Mouse (Mus musculus) frontal cortex, postnatal 25 days (tissue): ENCODE data around the gene Olfr1214.
"Not testable (repeated sequence)": the region's sequence is repeated elsewhere in the genome, so short reads cannot be mapped to it uniquely, and the experiment has no call there.

ENCODE experiments used
- DNase-seq, 2 experiments: peaks; one replicate each; pipeline ENCODE4 v3.0.0; 2022; ENCODE audit warnings: low spot score in 2 of 2

Gene Olfr1214

DNA sequence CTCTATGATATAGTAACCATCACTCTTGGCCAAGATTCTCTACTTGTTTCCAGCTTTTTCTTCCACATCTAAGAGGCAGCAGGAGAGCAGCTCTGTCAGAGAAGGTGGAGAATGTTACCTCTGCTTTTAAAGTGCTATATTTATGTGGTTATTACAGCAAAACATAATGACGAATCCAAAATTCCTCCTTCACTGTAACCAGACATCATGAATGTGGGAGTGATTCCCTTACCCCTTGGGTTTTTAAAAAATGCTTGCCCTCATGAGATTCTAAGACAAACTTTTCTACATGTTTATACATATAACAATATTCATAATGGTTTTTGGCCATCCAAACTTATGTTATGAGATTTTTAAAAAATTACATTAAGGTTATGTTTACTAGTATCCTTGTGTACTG is at the start of gene Olfr1214:
TSS of gene Olfr1214 (minus strand) at position 101 of the 400 bp plus-strand sequence.
- no peak for DNase-seq

DNA sequence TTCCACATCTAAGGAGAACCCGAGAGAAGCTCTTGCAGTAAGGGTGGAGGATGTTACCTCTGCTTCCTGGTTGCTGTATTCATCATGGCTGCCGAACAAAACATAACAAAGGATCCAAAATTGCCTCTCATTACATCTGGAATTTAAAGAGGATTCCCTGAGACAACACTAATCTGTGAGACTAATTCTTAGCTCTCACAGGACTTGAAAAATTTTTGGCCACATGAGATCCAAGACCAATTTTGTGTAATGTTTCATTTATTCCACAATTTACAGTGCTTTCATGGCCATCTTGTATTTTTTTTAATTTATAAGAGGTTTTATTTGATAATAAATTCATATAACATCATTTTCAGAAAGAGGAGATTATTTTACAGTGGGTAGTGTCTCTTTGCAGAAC is 39.5 kb upstream of the Olfr1214 start, which contains the start of gene Olfr1217:
TSS of gene Olfr1217 (minus strand) at position 101 of the 400 bp plus-strand sequence.
- no peak for DNase-seq

DNA sequence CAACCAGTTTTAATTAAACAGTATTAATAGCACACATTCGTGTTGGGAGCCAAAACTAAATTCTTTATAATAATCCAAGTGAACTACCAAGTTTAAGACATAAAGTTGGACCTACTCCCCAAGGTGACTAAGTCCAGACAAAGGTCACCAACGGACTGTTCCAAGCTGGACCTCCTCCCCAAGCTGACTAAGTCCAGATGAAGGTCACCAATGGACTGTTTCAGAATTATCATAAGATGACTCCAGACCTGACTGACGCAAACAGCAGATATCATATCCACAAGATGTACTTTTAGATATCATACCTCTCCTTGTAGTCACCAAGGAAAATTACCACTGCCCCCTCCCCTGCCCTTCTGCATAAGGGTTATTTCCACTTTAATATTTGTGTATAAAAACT is 29.0 kb upstream of the Olfr1214 start:
- not testable (repeated sequence) for DNase-seq

DNA sequence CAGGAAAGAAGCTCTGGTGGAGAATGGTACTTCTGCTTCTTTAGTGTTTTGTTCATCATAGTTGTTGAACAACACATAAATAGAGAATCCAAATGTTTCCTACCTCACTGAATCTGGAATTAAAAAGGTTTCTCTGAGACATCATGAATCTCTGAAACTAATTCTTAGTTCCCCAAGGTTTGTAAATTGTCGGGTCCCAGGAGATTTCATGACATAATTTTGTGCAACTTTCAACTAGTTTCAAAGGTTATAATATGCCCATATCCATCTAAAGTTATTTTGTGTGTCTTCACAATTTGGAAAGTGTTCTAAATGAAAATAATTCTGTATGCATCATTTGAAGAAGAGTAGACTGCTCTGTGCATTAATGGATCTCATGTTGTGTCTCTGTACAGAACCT is 25.8 kb upstream of the Olfr1214 start, which contains the start of gene Olfr1216:
TSS of gene Olfr1216 (minus strand) at position 101 of the 400 bp plus-strand sequence.
- DNase-seq: no peak

DNA sequence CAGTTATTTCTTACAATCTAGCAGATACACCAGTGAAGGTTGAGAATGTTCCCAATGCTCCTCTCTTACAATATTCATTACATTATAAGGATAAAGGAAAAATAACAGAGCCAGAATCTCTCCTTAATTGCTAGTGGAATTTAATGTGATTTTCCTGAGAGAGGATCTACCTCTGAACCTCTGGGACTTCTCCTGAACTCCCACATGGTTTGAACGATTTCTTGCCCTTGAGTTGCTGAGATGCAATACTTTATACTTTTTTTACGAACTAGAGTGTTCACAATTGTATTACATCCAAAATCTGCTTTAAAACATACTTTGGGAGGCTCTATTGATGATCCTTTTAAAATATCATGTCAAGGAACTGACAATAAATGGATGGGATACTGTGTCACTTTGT is 14.4 kb upstream of the Olfr1214 start, which contains the start of gene Olfr1215:
TSS of gene Olfr1215 (minus strand) at position 101 of the 400 bp plus-strand sequence.
- no peak for DNase-seq

DNA sequence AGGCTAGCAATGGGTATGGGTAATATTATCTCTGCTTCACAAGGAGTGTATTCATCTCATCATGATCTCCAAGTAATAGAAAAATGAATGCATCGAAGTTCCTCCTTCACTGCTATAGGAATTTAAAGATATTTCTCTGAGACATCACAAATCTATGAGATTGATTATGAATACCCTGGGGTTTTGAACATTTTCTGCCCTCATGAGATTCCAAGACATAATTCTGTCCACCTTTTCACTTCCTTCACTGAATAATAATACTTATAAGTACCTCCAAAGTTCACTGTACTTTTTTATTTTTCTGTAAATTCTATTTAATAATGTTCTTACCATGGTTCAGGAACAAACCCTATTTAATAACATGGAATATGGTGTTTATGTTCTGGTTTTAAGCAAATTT is 12.3 kb downstream of the Olfr1214 start, which contains the start of gene Gm13762:
TSS of gene Gm13762 (minus strand) at position 101 of the 400 bp plus-strand sequence.
- no peak for DNase-seq

DNA sequence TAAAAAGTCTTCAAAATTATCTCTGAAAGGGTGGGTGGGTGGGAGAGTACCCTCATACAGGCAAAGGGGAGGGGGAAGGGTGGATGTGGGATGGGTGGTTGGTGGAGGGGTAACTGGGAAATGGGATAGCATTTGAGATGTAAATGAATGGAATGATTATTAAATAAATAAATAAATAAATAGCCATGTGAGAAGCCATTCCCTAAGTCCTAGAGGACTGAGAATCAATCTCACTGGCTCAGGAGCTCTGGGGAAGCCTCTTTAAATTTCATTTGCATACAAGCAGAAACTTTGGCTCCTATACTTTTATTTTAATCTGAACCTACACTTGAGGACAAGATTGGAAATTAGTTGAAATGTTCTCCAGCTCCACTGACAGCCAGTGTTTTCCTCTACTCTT is 38.8 kb downstream of the Olfr1214 start, which contains the start of gene Olfr1212:
TSS of gene Olfr1212 (plus strand) at position 301 of the 400 bp plus-strand sequence.
- DNase-seq: no peak

DNA sequence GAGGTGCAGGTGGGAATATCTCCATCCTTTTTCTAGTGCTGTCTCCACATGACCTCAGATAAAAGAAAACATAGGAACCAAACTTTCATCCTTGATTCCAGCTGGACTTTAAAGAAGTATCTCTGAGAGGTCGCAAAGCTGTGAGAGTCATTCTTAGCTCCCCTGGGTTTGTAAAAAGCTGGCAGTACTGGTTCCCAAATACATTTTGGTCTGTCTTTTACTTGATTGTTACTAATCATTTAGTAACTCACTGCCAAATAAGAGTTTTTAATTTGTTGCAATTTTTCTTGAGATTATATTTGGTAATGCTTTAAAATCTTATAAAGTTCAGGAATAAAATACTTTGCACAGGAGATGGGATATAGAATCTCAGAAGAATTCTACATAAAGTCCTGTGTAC is 54.4 kb downstream of the Olfr1214 start, which contains the start of gene Olfr1211:
TSS of gene Olfr1211 (minus strand) at position 101 of the 400 bp plus-strand sequence.
- no peak for DNase-seq
